Mouse (Mus musculus) hindbrain, embryonic 12.5 days (tissue): ENCODE data around the gene Ncs1. TPM values are rescaled to one million over a fixed set of nuclear protein-coding genes. Genes with fewer than 3 reads are reported as not detected.
A peak's percentile ranks its signal among the peaks of the same experiment; 100 is the strongest.

Experiments
- ATAC-seq: fragments of 200-750 bp; cut with Nextera tagmentation; 2 replicates; pipeline ENCODE4 v1.8.0; 2017; ENCODE audit warnings: moderate TSS enrichment; ENCODE audit not compliant: low FRiP score
- H3K27ac ChIP-seq: fragments of 300-500 bp; sonication (generic); 2 replicates; pipeline ENCODE4 v1.5.1; 2016; ENCODE audit warnings: mild to moderate bottlenecking
- H3K27me3 ChIP-seq: fragments of 300-500 bp; sonication (generic); 2 replicates; pipeline ENCODE4 v1.6.1; 2016; ENCODE audit warnings: mild to moderate bottlenecking
- H3K36me3 ChIP-seq: fragments of 300-500 bp; sonication (generic); 2 replicates; pipeline ENCODE4 v1.6.1; 2016; ENCODE audit warnings: mild to moderate bottlenecking
- H3K4me1 ChIP-seq: fragments of 300-500 bp; sonication (generic); 2 replicates; pipeline ENCODE4 v1.6.1; 2016
- H3K4me2 ChIP-seq: fragments of 300-500 bp; sonication (generic); replicated peaks from 2 replicates; pipeline ENCODE4 v1.6.1; 2016; ENCODE audit warnings: mild to moderate bottlenecking
- H3K4me3 ChIP-seq: fragments of 300-500 bp; sonication (generic); 2 replicates; pipeline ENCODE4 v1.5.1; 2016; ENCODE audit warnings: mild to moderate bottlenecking
- H3K9ac ChIP-seq: fragments of 300-500 bp; sonication (generic); 2 replicates; pipeline ENCODE4 v1.6.1; 2016; ENCODE audit warnings: mild to moderate bottlenecking, moderate library complexity
- H3K9me3 ChIP-seq: fragments of 300-500 bp; sonication (generic); replicated peaks from 2 replicates; pipeline ENCODE4 v1.6.1; 2016; ENCODE audit warnings: mild to moderate bottlenecking
- WGBS: fragments of 180-500 bp; shearing (Covaris S2); methylation state at CpG from one replicate; pipeline ENCODE4 v1.1.7; 2016; 5-methylcytosine and 5-hydroxymethylcytosine counted together
- polyA plus RNA-seq: library from polyadenylated mRNA; unstranded; fragments of >200 nt; fragmentation: Nextera tagmentation; extraction: Ambion mirVana; gene quantifications from 2 replicates; pipeline ENCODE4 v1.2.1, GENCODE M21; 2016

Ncs1 gene
- polyA plus RNA-seq: 99.8 and 107 TPM in 2 replicates

DNA sequence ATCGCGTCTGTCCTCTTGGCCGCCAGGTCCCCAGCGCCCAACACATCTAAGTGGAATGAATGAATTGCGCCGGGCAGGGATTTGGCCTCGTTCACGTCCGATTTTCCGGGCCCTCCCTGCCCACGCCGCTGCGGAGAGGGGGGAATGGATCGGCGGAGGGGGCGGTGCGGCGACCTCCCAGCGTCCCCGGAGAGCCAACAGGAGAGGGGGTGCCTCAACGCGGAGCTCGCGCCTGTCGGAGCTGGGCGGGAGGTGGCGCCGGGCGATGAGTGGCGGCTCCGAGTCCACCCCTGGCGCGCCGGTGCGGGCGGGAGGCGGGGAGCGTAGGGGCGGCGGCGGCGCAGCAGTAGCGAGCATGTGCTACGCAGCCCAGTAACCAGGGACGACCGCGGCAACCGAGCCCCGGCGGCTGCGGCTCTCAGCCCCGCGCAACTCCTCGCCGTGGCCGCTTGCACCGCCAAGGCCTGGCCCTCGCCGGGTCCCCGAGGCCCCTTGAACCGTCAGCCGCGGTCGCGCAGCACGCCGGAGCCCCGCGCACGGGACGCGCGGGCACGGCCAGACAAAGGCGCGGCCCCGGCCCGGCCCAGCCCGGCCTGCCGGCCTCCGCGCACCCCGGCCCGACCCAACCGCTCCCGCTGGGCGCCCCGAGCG is at the start of gene Ncs1:
TSS of gene Ncs1 (plus strand) at position 333 of the 651 bp plus-strand sequence.
- Histone ChIP-seq H3K4me1 (peaks cover 49% of the 10 kb centered on the region), H3K27ac (peak within 1 kb of the TSS; percentile 92), H3K27me3 (peaks cover 25% of the 10 kb centered on the region), H3K4me3 (peak within 1 kb of the TSS; percentile 93), H3K36me3 (peaks cover 5% of the 10 kb centered on the region; the same call in 1 of the 2 replicates), H3K9ac (peak within 1 kb of the TSS; percentile 99), H3K4me2 (peak within 1 kb of the TSS; percentile 77), H3K9me3 (no peaks in the 10 kb centered on the region)
- 1% methylated on average over 77 of the region's 89 CpGs for WGBS
- ATAC-seq: peak; percentile 83

DNA sequence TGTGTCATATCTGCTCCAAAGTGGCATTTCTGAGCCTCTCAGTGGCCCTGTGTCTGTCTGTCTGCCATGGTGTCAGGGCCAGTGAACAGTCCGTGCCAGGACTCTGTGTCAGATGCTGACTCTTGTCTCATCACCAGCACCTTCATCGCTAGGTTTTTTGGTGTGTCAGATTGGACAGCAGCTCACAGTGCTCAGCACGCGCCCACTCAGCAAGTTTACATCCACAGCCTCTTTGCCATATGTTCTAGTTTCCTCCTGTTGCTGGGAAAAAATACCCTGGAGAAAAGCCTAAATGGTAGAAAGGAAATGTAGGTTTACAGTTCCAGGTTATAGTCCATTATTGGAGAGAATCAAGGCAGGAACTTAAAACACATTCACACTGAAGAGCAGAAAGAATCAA is 47.0 kb upstream of the Ncs1 start:
- no peak overlapping the region for H3K9ac ChIP-seq
- no peak overlapping the region for H3K4me2 ChIP-seq
- H3K27me3 ChIP-seq: no peaks in the 10 kb centered on the region
- H3K9me3 ChIP-seq: no peaks in the 10 kb centered on the region
- H3K36me3 ChIP-seq: peaks cover 45% of the 10 kb centered on the region
- no peak for ATAC-seq
- no peak overlapping the region for H3K4me3 ChIP-seq
- H3K4me1 ChIP-seq: peaks cover 12% of the 10 kb centered on the region
- no peak overlapping the region for H3K27ac ChIP-seq
- WGBS: 94% methylated on average over 4 of the region's 4 CpGs

DNA sequence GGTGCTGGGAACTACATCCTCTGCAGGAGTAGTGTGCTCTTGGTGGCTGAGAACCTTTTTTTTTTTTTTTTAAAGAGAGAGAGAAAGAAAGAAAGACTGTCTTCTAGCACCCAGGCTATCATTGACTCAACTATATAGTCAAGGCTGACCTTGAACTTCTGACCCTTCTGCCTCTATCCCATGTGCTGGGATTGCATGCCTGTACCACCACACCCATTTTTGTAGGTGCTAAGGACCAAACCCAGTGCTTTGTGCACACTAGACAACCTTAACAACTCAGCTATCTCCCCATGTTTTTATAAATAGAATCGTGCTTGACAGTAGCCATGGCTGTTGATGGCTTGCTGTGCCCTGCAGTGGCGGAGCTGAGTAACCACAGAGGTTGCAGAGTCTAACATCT is 45.6 kb upstream of the Ncs1 start:
- 96% methylated on average over 2 of the region's 2 CpGs for WGBS
- H3K4me1 ChIP-seq: peaks cover 12% of the 10 kb centered on the region
- peaks cover 40% of the 10 kb centered on the region for H3K36me3 ChIP-seq
- no peak overlapping the region for H3K4me3 ChIP-seq
- ATAC-seq: no peak
- no peaks in the 10 kb centered on the region for H3K9me3 ChIP-seq
- H3K4me2 ChIP-seq: no peak overlapping the region
- H3K27me3 ChIP-seq: no peaks in the 10 kb centered on the region
- no peak overlapping the region for H3K9ac ChIP-seq
- no peak overlapping the region for H3K27ac ChIP-seq

DNA sequence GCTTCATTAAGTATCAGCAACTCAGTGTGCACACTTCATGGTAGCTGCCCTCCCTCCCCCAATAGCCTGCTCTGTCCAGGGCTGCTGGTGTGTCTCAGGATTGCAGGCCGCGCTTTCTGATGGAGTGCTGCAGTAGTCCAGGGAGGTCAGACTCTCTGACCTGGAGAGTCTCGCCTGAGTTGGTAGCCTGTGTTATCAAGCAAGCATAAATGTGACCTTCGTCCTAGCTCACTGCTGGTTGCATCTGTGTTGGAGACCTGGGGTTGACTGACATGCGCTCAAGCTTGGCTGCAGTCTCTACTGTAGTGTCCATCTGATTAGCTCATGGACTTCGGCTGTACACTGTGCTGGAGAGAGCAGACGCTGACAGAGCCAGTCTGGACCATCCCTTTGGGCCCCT is 43.8 kb upstream of the Ncs1 start:
- no peaks in the 10 kb centered on the region for H3K9me3 ChIP-seq
- peaks cover 31% of the 10 kb centered on the region for H3K36me3 ChIP-seq
- no peak overlapping the region for H3K4me3 ChIP-seq
- H3K4me1 ChIP-seq: peaks cover 29% of the 10 kb centered on the region
- no peak overlapping the region for H3K4me2 ChIP-seq
- H3K27me3 ChIP-seq: no peaks in the 10 kb centered on the region
- no peak overlapping the region for H3K9ac ChIP-seq
- 78% methylated on average over 7 of the region's 7 CpGs for WGBS
- no peak for ATAC-seq
- no peak overlapping the region for H3K27ac ChIP-seq

DNA sequence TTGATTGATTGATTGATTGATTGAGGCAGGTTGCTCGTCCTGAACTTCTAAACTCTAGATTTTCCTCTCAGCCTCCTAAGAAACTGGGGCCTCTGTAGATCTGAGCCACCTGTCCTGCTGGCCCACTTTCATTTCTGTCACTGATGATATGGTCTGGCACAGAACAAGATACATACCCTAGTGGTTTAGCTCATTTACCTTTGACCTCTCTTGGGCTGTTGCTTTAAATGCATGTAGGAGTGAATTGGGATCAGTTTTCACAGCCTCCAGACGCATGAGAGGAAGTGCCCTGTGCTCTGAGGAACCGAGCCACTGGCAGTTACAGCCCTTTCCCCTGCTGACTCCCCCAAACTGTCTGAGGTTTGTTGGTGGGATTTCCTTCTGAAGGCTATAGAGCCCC is 43.3 kb upstream of the Ncs1 start:
- ATAC-seq: no peak
- Histone ChIP-seq H3K4me2 (no peak overlapping the region), H3K4me3 (no peak overlapping the region), H3K27me3 (no peaks in the 10 kb centered on the region), H3K9ac (no peak overlapping the region), H3K4me1 (peaks cover 33% of the 10 kb centered on the region), H3K9me3 (no peaks in the 10 kb centered on the region), H3K36me3 (peaks cover 28% of the 10 kb centered on the region), H3K27ac (no peak overlapping the region)
- 42% methylated on average over 3 of the region's 3 CpGs for WGBS

DNA sequence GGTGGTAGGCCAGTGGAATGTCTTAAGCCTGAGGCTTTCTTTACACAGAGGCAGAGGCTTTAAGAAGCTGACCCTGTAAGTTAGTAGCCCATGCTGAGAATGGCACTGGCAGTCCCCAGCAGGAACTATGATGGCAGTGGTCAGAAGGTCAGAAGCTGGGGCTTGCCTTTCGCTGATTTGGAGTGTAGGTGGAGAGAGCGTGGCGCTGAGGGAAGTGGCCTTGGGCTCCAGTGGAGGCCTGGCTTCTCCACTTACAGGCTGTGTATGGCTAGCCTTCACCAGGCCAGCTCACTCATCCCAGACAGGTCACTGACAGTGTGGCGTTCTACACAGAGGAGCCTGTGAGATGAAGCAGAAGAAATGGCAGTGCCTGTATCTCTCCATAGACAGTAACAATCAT is 42.7 kb upstream of the Ncs1 start:
- Histone ChIP-seq H3K36me3 (peaks cover 26% of the 10 kb centered on the region), H3K4me1 (peaks cover 38% of the 10 kb centered on the region), H3K9ac (0 out of 2 replicates have a peak overlapping the region, but pooled peaks have one; percentile 9), H3K4me2 (no peak overlapping the region), H3K27ac (no peak overlapping the region), H3K9me3 (no peaks in the 10 kb centered on the region), H3K4me3 (no peak overlapping the region), H3K27me3 (no peaks in the 10 kb centered on the region)
- WGBS: 72% methylated on average over 4 of the region's 4 CpGs
- no peak for ATAC-seq

DNA sequence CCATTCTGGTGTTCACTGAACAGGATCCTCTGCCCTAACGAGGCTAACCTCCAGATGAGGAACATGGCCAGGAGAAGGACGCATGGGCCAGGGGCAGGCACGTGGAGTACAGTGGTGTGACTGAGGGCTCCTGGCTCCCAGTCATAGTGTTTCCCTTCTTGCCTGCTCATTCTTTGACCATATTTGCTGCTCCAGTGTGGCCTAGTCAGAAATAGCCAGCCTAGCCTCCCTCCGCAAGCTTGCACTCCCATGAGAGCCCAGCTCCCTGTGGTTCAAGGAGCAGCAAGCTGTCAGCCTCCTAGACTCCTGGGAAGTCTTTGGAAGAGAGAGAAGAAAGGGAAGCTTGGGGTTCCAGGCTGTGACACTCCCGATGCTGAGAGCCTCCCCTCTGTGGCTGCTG is 40.9 kb upstream of the Ncs1 start:
- H3K4me2 ChIP-seq: no peak overlapping the region
- H3K4me1 ChIP-seq: peaks cover 40% of the 10 kb centered on the region
- 85% methylated on average over 5 of the region's 5 CpGs for WGBS
- H3K36me3 ChIP-seq: peaks cover 31% of the 10 kb centered on the region
- no peaks in the 10 kb centered on the region for H3K27me3 ChIP-seq
- H3K27ac ChIP-seq: no peak overlapping the region
- ATAC-seq: no peak
- no peak overlapping the region for H3K4me3 ChIP-seq
- no peak overlapping the region for H3K9ac ChIP-seq
- no peaks in the 10 kb centered on the region for H3K9me3 ChIP-seq

DNA sequence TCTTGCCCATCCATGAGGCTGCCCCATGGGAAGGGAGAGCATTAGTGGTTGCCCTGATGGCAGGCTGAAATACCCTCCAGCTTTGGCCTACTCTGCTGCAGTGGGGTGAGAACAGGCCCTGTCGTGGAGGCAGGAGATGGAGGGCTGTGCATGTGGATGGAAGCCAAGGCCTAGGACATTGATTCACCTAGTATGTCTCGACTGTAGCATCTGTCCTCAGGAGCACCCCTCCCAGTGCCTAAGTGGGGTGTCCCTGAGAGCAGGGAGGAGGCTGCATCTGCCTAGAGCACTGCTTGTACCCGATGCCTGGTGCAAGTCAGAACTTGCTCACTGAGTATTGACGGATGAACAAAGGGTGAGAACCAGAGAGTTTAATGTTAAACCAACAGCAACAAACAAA is 39.4 kb upstream of the Ncs1 start:
- H3K27me3 ChIP-seq: no peaks in the 10 kb centered on the region
- H3K9me3 ChIP-seq: no peaks in the 10 kb centered on the region
- H3K27ac ChIP-seq: peak overlapping the region; percentile 62; the same call in 1 of the 2 replicates
- no peak overlapping the region for H3K9ac ChIP-seq
- no peak for ATAC-seq
- 84% methylated on average over 4 of the region's 4 CpGs for WGBS
- H3K36me3 ChIP-seq: peaks cover 34% of the 10 kb centered on the region
- H3K4me3 ChIP-seq: no peak overlapping the region
- peaks cover 43% of the 10 kb centered on the region for H3K4me1 ChIP-seq
- no peak overlapping the region for H3K4me2 ChIP-seq

DNA sequence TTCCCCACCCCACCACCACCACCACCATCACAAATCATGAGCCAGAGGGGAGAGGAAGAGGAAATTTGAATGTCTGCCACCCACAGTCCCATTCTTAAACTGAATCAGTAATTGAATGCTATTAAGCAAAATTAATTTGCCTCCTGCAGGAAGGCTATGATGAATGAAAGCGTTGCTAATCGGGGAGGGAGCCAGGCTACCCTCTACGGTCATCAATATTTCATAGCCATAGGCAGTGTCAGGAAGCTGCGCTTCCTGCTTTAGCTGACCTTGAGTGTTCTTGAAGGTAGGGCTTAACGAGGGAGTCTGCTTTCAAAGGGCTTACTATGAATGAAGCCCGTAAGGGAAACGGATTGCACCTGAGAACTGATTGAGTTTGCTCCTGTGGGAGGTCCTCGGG is 38.7 kb upstream of the Ncs1 start:
- 49% methylated on average over 8 of the region's 8 CpGs for WGBS
- Histone ChIP-seq H3K36me3 (peaks cover 35% of the 10 kb centered on the region), H3K27me3 (no peaks in the 10 kb centered on the region), H3K4me2 (no peak overlapping the region), H3K9me3 (no peaks in the 10 kb centered on the region), H3K27ac (peak overlapping the region; percentile 62), H3K4me1 (peaks cover 42% of the 10 kb centered on the region), H3K4me3 (no peak overlapping the region), H3K9ac (no peak overlapping the region)
- ATAC-seq: peak; percentile 76

DNA sequence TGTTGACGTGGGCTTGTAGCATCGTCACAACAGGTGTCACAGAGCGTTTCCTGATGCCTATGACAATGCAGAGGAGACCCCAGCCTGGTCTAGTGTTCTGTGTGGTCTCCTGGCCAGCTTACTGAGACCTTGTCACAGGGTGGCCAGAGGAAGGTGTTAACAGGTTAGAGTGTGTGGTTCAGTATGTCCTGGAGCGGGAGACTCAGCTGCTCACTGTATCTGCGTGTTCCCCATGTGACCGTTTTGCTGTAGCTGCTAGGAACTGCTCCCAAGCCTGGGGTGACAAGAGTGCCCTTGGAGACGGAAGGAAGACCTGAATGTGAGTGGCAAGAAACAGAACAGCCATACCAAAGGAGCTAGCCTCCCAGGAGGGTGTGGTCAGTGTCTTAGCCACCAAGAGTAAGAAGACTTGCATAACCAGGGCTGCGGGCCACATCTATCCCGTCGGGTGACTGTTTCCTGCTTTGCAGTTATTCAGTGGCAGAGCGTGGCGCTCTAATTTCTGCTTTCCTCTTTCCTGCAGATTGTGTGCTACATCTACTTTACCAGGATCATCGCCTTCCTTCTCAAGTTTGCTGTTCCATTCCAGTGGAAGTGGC is 37.0 kb upstream of the Ncs1 start:
- H3K9me3 ChIP-seq: no peaks in the 10 kb centered on the region
- no peak overlapping the region for H3K4me3 ChIP-seq
- no peak for ATAC-seq
- H3K4me2 ChIP-seq: no peak overlapping the region
- peaks cover 32% of the 10 kb centered on the region for H3K4me1 ChIP-seq
- no peak overlapping the region for H3K9ac ChIP-seq
- H3K27ac ChIP-seq: no peak overlapping the region
- H3K36me3 ChIP-seq: peaks cover 47% of the 10 kb centered on the region
- no peaks in the 10 kb centered on the region for H3K27me3 ChIP-seq
- 93% methylated on average over 13 of the region's 13 CpGs for WGBS

DNA sequence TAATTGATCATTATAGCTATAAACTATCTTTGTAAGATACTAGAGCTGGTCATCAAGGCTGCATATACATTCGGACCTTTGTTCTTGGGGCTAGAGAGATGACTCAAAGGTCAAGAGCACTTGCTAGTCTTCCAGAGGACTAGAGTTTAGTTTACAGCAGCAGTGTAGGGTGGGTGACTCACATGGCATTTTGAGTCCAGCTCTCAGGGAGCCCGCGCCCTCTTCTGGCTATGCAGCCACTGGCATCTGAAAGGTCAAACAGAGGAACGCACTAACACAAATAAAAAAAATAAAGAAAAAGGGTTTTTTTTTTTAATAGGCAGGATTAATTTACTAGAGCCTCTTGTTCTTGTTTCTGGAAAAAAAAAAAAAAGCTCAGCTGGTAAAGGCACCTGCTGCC is 36.1 kb upstream of the Ncs1 start:
- ATAC-seq: no peak
- WGBS: 92% methylated on average over 4 of the region's 4 CpGs
- no peak overlapping the region for H3K9ac ChIP-seq
- peaks cover 35% of the 10 kb centered on the region for H3K4me1 ChIP-seq
- no peaks in the 10 kb centered on the region for H3K9me3 ChIP-seq
- H3K4me3 ChIP-seq: no peak overlapping the region
- peaks cover 56% of the 10 kb centered on the region for H3K36me3 ChIP-seq
- H3K4me2 ChIP-seq: no peak overlapping the region
- H3K27ac ChIP-seq: no peak overlapping the region
- H3K27me3 ChIP-seq: no peaks in the 10 kb centered on the region

DNA sequence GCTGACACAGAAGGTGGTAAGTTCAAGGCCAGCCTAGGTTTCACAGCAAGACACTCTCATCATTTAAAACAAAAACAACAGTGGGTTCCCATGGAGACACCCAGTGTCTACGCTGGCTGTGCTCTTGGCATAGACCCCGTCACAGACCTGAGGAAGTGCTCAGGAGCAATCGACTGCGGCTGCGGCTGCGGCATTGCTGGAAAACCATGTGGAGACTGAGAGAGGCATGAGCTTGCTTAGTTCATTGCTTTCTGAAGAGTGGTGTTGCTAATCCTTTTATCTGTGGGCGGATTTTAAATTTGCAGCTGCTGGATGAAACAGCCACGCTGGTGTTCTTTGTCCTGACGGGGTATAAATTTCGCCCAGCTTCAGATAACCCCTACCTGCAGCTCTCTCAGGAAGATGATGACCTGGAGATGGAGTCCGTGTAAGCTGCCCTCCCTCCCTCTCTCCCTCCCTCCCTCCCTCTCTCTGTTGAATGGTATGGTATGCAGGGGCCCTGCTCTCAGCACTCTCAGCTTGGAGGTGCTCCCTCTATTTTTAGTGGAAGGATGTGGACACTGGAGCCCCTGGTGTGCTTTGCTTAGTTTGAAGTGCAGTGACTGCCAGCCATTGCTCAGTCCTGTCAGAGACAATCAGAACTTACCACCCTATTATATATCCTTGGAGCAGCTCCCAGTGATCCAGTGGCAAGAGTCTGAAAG is 35.3 kb upstream of the Ncs1 start:
- H3K9ac ChIP-seq: no peak overlapping the region
- no peak overlapping the region for H3K4me3 ChIP-seq
- no peak overlapping the region for H3K27ac ChIP-seq
- peaks cover 34% of the 10 kb centered on the region for H3K4me1 ChIP-seq
- 73% methylated on average over 11 of the region's 11 CpGs for WGBS
- no peak overlapping the region for H3K4me2 ChIP-seq
- no peak for ATAC-seq
- no peaks in the 10 kb centered on the region for H3K27me3 ChIP-seq
- H3K36me3 ChIP-seq: peaks cover 61% of the 10 kb centered on the region
- no peaks in the 10 kb centered on the region for H3K9me3 ChIP-seq
